Mouse (Mus musculus): ENCODE results near the gene Rbms1. TPM values are rescaled to one million over a fixed set of nuclear protein-coding genes. Genes with fewer than 3 reads are reported as not detected.

The Rbms1 gene
- total RNA-seq, 2 experiments from 2014 or later, result 43.2 to 46.4 TPM

DNA sequence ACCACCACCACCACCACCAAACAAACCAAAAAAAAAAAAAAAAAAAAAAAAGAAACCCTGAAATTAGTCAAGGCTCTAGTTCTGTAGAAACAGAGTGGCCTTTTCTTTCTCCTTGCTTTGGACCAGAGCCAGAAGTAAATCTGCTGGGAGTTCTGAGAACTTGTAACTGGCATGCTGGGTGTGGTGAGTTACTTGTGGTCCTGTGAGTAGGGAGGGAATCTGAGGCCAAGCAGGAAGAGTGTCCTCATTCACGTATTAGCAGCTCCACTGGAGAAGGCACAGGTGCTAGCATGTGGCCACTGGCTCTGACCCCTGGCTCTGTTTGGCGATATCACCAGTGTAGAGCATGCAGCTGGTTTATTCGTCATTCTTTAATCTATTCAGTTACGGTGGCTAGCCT lies 137.3 kb downstream of the Rbms1 start:
- DNase-seq, result peak; percentile 41 to 59
- intact Hi-C loops (cut with DNase I), result no loop called here

DNA sequence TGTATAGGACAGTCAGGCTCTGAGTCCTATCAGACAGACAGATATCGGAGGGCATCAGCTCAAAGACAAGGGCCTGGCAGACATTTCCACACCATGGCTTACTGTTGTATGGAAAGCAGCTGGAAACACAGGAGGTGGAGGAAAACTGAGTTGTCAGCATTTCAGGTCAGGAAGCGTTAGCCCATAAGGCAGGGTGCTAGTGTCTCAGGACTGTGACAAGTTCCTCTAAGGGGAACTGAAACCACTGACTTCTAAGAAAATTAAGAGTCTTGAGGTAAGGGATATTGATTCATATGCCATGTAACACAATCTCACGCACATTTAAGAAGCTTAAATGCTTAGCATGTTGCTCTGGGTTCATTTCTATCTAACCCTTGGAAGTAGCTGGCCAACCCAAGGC lies 141.4 kb downstream of the Rbms1 start:
- DNase-seq, result no peak
- intact Hi-C loops (cut with DNase I), result no loop called here

DNA sequence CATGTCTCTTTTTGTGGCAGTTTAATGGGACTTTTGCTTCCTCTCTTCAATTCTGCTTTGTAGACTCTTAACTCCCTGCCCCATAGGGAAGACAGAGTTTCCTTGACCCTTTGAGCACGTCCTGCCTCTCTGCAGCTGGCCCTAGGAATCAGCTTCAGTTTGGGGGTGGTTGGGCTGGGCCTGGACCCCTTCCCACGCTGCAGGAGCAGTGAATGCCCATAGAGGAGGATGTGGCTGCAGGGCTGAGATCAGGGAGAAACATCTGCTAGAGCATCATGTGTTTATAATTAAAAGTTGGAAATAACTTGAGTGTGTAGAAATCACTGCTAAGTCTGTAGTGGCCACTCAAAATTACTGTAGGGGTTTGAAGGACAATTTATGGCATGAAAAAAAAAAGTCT lies 144.4 kb downstream of the Rbms1 start:
- no peak for DNase-seq
- intact Hi-C loops (cut with DNase I), result no loop called here

DNA sequence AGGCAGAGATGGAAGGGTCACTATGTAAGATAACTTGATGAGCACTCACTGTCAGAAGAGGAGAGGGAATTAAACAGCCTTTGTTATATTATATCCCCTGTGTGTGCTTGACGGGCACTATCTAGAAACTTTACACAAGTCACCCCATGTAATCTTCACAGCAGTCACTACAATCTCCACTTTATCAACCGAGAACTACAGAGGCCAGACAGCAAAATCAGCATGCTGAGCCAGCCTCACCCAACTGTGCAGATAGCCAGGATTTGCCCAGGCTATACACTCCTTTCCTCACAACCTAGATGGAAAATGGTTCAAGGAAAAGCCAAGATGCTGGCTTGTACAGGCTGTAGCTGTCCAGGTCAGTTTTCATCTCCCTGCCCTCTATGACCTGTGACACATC lies 146.7 kb downstream of the Rbms1 start:
- no peak for DNase-seq
- intact Hi-C loops (cut with DNase I), result no loop called here

DNA sequence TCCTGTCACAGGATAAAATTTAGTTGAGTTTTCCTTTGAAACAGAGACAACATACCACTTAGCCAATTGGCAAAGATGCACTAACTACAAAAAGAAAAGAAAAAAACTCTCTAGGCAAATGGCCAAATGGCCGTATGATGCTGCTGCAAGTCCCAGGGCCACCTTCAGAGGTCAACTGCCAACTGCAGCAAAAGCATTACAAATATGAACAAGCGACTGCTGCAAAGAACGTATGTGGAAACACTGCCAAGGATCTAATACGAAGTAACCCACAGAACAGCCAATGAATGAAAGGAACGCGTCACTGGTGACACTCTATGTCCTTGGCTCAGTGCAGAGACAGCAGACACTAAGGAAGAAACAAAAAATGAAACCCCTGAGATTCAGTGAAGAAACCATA lies 148.2 kb downstream of the Rbms1 start:
- intact Hi-C loops (cut with DNase I), result no loop called here

GRCm38 (mm10) chr2:60812949-60813348 lies 150.0 kb downstream of the Rbms1 start:
- intact Hi-C loops (cut with DNase I), result no loop called here
- peak in 1 of 2 experiments; percentile 42 for DNase-seq

More for the DNA sequence above, 148.2 kb downstream of the Rbms1 start:
- no peak for DNase-seq

- peak; percentile 67 for DNase-seq
- intact Hi-C loops (cut with DNase I), result loop anchor here (1.0 kb wide), 1 partner anchor 25 kb away; no protein-coding TSS in a partner anchor
Measured at GRCm38 (mm10) chr2:60810617-60811016, 152.4 kb downstream of the Rbms1 start.

DNA sequence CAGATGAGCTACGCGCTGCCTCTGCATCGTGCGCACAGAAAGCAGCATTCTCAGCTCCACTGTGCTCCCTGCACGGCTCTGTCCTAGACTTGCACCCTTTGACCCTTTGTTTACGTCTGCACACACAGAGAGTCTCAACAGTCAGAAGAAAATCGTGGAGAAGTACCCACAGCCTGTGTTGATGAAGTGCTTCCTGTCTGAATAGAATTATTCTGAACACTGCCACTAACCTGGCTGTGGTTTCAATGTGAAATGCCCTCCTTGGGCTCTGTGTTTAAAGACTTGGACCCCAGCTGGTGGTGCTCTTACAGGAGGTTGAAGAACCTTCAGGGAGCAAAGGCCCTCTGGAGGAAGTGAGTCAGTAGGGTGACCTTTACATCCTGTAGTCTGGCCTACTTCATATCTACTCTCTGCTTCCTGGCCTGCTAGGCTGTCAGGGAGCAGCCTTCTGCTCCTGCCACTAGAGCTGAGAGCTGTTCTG lies 153.5 kb downstream of the Rbms1 start:
- DNase-seq, result no peak
- intact Hi-C loops (cut with DNase I), result loop anchor here (2.0 kb wide), 1 partner anchor 71 kb away; no protein-coding TSS in a partner anchor

GRCm38 (mm10) chr2:60808822-60809221 lies 154.2 kb downstream of the Rbms1 start:
- intact Hi-C loops (cut with DNase I), result loop anchor here (2.0 kb wide), 1 partner anchor 72 kb away; no protein-coding TSS in a partner anchor

DNA sequence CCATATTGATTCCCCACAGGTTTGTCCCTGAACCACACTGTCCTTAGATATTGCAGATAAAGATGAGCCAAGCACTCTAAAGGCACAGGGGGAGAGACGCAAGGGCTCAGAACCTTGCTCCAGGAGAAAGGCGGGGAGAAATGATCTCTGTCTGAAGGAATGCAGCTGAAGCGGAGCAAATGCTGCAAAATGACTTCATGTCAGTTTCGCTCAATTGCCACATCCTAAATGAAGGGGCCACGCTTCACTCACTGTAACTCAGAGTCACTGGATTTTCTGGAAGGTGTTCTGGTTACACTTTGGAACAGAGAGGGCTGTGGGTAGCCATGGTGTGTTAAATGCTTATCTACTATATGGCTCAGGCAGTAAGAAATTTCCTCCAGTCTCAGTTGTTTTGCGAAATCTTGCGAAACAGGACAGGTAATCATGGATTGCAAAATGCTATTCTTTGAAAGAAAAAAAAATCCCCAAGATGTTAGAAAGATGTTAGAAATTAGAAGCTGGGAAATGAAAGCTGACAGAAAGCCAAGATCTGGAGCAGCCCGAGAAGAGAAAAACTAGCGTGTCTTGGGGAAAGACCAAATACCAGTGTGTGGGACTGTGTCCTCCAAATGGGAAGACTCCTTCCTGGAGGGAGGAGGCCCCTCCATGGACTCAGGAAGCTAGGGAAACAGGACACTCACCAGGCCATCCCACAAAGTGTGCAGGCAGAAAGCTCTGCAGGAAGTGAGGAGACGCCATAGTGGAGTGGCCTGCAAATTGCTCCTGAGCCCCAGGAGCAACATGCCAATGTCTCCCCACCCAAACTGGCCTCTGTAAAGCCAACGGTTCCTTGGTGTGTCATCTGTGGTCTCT lies 155.4 kb downstream of the Rbms1 start:
- DNase-seq, result peak in 1 of 2 experiments; percentile 34
- intact Hi-C loops (cut with DNase I), result loop anchor here (2.0 kb wide), 1 partner anchor 73 kb away; no protein-coding TSS in a partner anchor

More at GRCm38 (mm10) chr2:60808822-60809221, 154.2 kb downstream of the Rbms1 start:
- no peak for DNase-seq

DNA sequence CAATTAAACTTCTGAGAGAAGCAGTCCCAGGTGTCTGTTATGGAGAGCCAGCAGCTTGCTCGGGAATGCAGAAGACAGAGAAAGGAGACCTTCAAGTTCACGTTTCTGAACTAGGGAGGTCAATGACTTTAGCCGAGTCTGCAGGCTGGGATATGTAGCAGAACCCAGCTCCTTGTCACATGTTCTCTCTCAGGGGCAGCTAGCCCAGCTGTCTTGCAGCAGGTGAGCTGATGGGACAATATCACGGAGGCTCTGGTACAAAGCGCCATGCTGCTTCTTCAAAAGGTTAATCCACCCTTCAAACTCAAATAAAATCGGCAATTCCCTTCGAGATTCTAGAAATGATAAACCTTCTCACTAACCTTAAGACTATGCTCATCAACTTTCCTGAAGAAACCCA lies 158.2 kb downstream of the Rbms1 start:
- intact Hi-C loops (cut with DNase I), result loop anchor here (5.0 kb wide), 3 partner anchors 33 to 648 kb away; no protein-coding TSS in a partner anchor

DNA sequence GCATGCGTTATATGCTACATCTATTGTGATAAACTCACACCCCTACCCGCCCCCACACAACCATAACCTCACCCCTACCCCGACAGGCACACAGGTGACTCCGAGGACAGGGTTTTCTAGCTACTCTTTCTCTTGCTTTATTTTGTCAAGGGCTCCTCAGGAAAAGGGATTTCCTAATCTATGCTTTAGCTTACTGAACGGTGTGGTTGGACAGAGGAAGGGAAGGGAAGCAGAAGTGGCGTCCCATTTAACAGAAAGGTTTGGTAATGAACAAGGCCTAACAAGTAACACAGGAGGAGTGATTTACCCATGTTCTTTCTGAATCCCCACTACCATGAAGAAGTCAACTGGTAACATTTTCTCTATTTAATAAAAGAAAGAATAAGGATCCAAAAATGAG lies 159.6 kb downstream of the Rbms1 start:
- intact Hi-C loops (cut with DNase I), result loop anchor here (2.0 to 5.0 kb wide), 5 partner anchors 34 to 649 kb away; partner anchors contain the start of gene Rbms1
- DNase-seq, result no peak

More for the DNA sequence above, 158.2 kb downstream of the Rbms1 start:
- DNase-seq, result no peak

DNA sequence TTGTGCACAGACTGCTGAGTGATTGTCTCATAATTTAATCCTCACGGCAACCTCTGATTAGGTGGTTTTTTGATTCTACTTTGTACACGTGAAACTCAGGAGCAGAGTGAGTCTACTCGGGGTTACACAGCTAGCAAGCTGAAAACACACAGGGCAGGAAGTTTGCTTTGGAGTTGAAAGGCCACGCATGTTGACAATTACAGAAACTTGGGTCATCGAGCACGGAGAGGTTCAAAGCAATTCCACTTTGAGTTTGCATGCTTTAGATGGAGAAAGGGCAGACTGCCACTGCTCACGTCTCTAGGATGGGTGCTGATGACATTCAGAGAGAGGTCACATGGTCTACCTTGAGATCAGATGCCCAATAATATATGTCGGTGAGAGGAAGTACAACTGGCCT lies 160.2 kb downstream of the Rbms1 start:
- intact Hi-C loops (cut with DNase I), result loop anchor here (1.0 to 5.0 kb wide), 6 partner anchors 34 to 649 kb away; partner anchors contain the start of gene Rbms1
- no peak for DNase-seq

DNA sequence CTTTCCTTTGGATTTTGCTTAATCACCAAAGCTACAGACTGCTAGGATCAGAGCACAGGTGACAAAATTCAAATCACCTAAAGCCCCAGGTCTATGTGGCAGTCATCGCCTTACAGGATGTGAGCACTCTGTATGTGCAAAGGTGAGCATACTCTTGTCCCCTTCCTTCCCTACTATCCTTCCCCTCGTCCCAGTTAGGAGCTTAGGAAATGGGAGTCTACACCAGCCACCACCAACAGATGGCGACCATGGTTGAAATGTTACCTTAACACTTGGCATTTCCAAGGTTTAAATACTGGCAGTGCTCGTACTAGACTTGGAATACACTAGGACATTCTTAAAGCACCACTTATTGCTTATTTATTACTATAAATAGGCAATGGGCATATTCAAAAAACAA lies 160.8 kb downstream of the Rbms1 start:
- DNase-seq, result peak; percentile 57 to 60
- intact Hi-C loops (cut with DNase I), result loop anchor here (1.0 to 5.0 kb wide), 6 partner anchors 35 to 650 kb away; partner anchors contain the start of gene Rbms1

GRCm38 (mm10) chr2:60801571-60802155 lies 161.3 kb downstream of the Rbms1 start:
- intact Hi-C loops (cut with DNase I), result loop anchor here (1.0 to 5.0 kb wide), 6 partner anchors 36 to 651 kb away; partner anchors contain the start of gene Rbms1

DNA sequence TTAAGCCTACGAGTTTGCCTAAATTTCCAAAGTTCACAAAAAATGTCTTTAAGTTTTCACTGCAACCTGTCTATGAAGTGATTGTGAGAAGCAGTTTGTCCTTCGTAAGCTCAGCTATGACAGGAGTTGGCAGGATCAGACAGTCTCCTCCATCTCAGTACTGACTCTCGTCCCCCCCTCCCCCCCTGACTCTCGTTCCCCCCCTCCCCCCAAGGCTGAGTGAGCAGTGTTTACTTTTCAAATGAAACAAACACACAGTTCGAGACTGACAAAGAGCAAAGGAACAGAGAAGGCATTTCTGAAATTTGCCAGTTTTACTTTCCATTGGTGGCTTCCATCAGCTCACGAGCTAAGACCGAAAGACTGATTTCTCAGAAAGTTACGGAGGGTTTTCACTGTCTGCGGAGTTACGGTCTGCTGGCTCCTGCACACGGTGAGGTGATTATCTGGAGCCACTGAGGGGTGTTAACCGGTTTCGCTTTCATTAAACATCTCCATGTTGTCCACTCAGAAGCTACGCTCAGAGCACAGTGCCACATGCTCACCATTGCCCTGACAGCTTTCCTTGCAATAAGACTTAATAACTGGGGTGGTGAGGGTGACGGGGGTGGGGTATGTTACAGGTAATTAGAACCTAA lies 162.0 kb downstream of the Rbms1 start:
- DNase-seq, result no peak
- intact Hi-C loops (cut with DNase I), result loop anchor here (5.0 kb wide), 3 partner anchors 36 to 651 kb away; no protein-coding TSS in a partner anchor

More at GRCm38 (mm10) chr2:60801571-60802155, 161.3 kb downstream of the Rbms1 start:
- DNase-seq, result no peak

- no peak for DNase-seq
- intact Hi-C loops (cut with DNase I), result loop anchor here (5.0 kb wide), 3 partner anchors 37 to 652 kb away; no protein-coding TSS in a partner anchor
Measured at GRCm38 (mm10) chr2:60799816-60800215, 163.2 kb downstream of the Rbms1 start.

DNA sequence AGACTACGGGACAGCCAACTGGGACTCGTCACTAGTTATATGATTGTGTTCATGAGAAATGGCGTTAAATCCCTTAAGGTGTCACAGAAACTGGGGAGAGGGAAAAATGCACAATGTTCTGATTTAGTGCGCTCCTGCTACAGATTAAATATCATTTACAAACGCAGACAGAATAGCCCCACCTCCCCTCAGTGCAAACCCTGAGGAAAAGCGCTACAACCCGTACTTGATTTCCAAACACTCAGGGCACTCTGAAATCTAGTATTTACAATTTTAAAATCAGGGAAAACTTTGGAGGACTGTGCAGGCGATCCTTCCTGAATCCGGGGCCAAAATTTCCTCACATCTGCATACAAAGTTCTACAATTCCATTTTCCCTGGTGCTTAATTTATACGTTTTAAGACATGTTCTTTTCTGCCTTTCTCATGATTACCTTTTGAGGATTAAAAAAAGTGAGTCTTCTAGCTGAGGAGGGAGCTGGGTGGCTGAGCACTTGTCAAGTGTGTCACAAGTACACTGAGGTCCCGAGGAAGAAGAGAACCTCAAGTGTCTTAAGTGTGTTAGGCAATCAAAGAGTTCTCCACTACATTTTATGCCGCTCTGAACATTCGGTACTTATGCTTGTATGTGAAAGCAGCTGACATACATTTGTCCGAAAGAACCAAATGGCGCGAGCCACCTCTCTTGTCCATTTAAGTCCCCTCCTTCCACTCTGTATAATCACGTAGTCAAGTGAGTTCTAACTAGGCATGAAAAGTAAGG lies 164.0 kb downstream of the Rbms1 start:
- intact Hi-C loops (cut with DNase I), result no loop called here
- DNase-seq, result no peak

DNA sequence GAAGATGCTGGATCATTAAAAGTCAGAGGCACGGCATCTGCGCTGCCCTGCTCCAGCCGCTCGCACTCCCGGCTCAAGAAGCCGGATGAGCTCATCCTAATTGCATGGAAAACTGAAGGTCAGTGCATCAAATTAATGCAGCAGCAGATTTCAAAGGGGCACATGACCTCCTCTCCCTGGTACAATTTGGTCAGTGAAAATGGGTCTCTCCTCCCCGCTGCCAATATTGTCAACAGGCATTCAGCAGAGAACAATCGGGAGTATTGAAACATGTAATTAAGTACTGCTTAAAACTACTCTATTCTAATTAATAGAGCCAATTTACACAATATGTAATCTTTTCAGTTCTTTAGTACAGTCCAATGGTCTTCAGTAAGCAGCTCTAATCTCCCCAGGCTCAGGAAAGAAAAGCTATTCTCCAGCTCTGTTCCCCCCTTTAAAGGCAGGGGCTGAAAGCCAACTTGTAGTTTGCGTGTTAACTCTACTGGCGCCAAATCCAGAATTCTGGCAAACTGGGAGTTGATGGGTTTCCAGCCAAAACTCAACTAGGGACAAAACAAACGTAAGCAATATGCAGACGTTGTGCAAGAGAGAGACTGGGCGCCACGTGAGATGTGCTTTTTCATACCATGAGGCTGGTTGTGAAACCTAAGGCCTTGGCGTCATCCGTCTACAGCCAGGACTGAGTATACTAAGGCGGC lies 165.9 kb downstream of the Rbms1 start:
- intact Hi-C loops (cut with DNase I), result no loop called here
- DNase-seq, result peak; percentile 43 to 56

Measured in heart, postnatal 36 days (tissue).